8 mouse cellular contexts compared by ENCODE assay signal in genomic region chr8:77517301-77518200, GRCm38 (mm10). TPM values are rescaled to one million over a fixed set of nuclear protein-coding genes. Genes with fewer than 3 reads are reported as not detected.
A peak's percentile ranks its signal among the peaks of the same experiment; 100 is the strongest.
DNase-seq lines count a peak whose midpoint lies in the region; ATAC-seq and TF ChIP-seq lines count a peak whose summit lies in the region.

Arhgap10 (minus strand) TSS chr8:77517953.

- H3K27me3 ChIP-seq in forebrain, embryonic 10.5 days (ENCODE audit: poor library complexity, severe bottlenecking): peaks cover 60% of the 10 kb centered on the region
- H3K27me3 ChIP-seq in heart, embryonic 15.5 days: no peaks in the 10 kb centered on the region
- H3K27me3 ChIP-seq in neural tube, embryonic 15.5 days (replicated peaks): peaks cover 16% of the 10 kb centered on the region

- peak within 1 kb of the TSS; percentile 90 for H3K9ac ChIP-seq in heart, embryonic 15.5 days
- peak within 1 kb of the TSS; percentile 62 for H3K9ac ChIP-seq in neural tube, embryonic 15.5 days (replicated peaks)

- TF ChIP-seq POLR2A in lung, adult 2 months (IDR thresholded peaks at IDR 0.05; ENCODE audit: borderline replicate concordance, extremely low read depth, low read depth, low read length): peak; percentile 58; the same call in 1 of the 2 replicates

- no peak for TF ChIP-seq CTCF in lung, adult 2 months (IDR thresholded peaks at IDR 0.05; ENCODE audit: insufficient read depth, low read length)

- peak within 1 kb of the TSS; percentile 75 for H3K4me3 ChIP-seq in forebrain, embryonic 10.5 days
- H3K4me3 ChIP-seq in heart, embryonic 15.5 days: peak within 1 kb of the TSS; percentile 84
- peak within 1 kb of the TSS; percentile 97 for H3K4me3 ChIP-seq in lung, adult 2 months (replicated peaks; ENCODE audit: extremely low read depth, low read depth, low read length)
- peak within 1 kb of the TSS; percentile 73 for H3K4me3 ChIP-seq in neural tube, embryonic 15.5 days (replicated peaks)

- WGBS in forebrain, embryonic 10.5 days: under 1% methylated on average over 84 of the region's 95 CpGs
- under 1% methylated on average over 70 of the region's 95 CpGs for WGBS in heart, embryonic 15.5 days
- under 1% methylated on average over 76 of the region's 95 CpGs for WGBS in lung, adult 2 months
- under 1% methylated on average over 73 of the region's 95 CpGs for WGBS in neural tube, embryonic 15.5 days

- ATAC-seq in heart, embryonic 15.5 days (replicated peaks; ENCODE audit: insufficient number of reproducible peaks, insufficient read depth, low FRiP score, low read depth): peak; percentile 92
- ATAC-seq in neural tube, embryonic 15.5 days (ENCODE audit: low FRiP score): peak; percentile 90

- no peaks in the 10 kb centered on the region for H3K36me3 ChIP-seq in forebrain, embryonic 10.5 days (replicated peaks)
- H3K36me3 ChIP-seq in heart, embryonic 15.5 days: no peaks in the 10 kb centered on the region
- no peaks in the 10 kb centered on the region for H3K36me3 ChIP-seq in neural tube, embryonic 15.5 days

- peak within 1 kb of the TSS; percentile 69 for H3K4me2 ChIP-seq in heart, embryonic 15.5 days
- peak within 1 kb of the TSS; percentile 97 for H3K4me2 ChIP-seq in neural tube, embryonic 15.5 days

- H3K27ac ChIP-seq in forebrain, embryonic 10.5 days: peak within 1 kb of the TSS; percentile 91
- peak within 1 kb of the TSS; percentile 93 for H3K27ac ChIP-seq in heart, embryonic 15.5 days
- H3K27ac ChIP-seq in neural tube, embryonic 15.5 days (replicated peaks): peak within 1 kb of the TSS; percentile 72

- peaks cover 57% of the 10 kb centered on the region for H3K4me1 ChIP-seq in forebrain, embryonic 10.5 days
- H3K4me1 ChIP-seq in heart, embryonic 15.5 days (replicated peaks): peaks cover 30% of the 10 kb centered on the region
- H3K4me1 ChIP-seq in lung, adult 2 months (ENCODE audit: control insufficient read depth, insufficient read depth, low read length): peaks cover 8% of the 10 kb centered on the region; the same call in 1 of the 2 replicates
- peaks cover 27% of the 10 kb centered on the region for H3K4me1 ChIP-seq in neural tube, embryonic 15.5 days

- no peaks in the 10 kb centered on the region for H3K9me3 ChIP-seq in forebrain, embryonic 10.5 days
- no peaks in the 10 kb centered on the region for H3K9me3 ChIP-seq in heart, embryonic 15.5 days (replicated peaks)
- H3K9me3 ChIP-seq in neural tube, embryonic 15.5 days (replicated peaks): no peaks in the 10 kb centered on the region

- DNase-seq in CD8-positive naive resting alpha-beta T cell, adult 2 months (ENCODE audit: low read depth in 2 of 2, low spot score in 2 of 2): peak; percentile 65 to 66
- DNase-seq in brain, embryonic 18.5 days (ENCODE audit: low read depth, low spot score): peak; percentile 32
- DNase-seq in forebrain, embryonic 10.5 days (ENCODE audit: extremely low spot score, low spot score): peak; percentile 85
- DNase-seq in kidney, postnatal 25 days: peak; percentile 90 to 95
- peak; percentile 73 for DNase-seq in lung, adult 2 months
- DNase-seq in testis, postnatal 14 days (ENCODE audit: low spot score): peak; percentile 79

RNA-seq across cellular contexts. Expression of gene Arhgap10, which starts in this region (rescaled TPM):
- 20.9 and 21.0 TPM in 2 replicates for polyA plus RNA-seq in forebrain, embryonic 10.5 days (2016; fragmentation: Nextera tagmentation; extraction: Ambion mirVana)
- 26.6 and 29.3 TPM in 2 replicates for polyA plus RNA-seq in heart, embryonic 15.5 days (2015; fragmentation: Nextera tagmentation; extraction: Ambion mirVana)
- polyA plus RNA-seq in lung, adult 2 months (2012; rRNA removed): 9.8 and 11.2 TPM in 2 replicates
- 5.7 and 11.4 TPM in 2 replicates for polyA plus RNA-seq in neural tube, embryonic 15.5 days (2015; fragmentation: Nextera tagmentation; extraction: Ambion mirVana)

Comparison
In these comparisons a context has a peak if more than half of its experiments do, and no peak if none do; other contexts are left out.
1. Peak in every context shown above with its lines: DNase-seq, ATAC-seq, H3K4me3 ChIP-seq and H3K27ac ChIP-seq.
2. DNase-seq: peak in every context shown above with its lines; median percentile 92 in kidney, postnatal 25 days; 85 in forebrain, embryonic 10.5 days; 79 in testis, postnatal 14 days; 73 in lung, adult 2 months; 66 in CD8-positive naive resting alpha-beta T cell, adult 2 months; 32 in brain, embryonic 18.5 days.